Mouse (Mus musculus) forebrain, embryonic 14.5 days (tissue): ENCODE data around the gene Mrps2. TPM values are rescaled to one million over a fixed set of nuclear protein-coding genes. Genes with fewer than 3 reads are reported as not detected.

ENCODE experiments used
- ATAC-seq: fragments of 200-750 bp; cut with Nextera tagmentation; 2 replicates; pipeline ENCODE4 v1.8.0; 2017; ENCODE audit warnings: mild to moderate bottlenecking, moderate library complexity
- DNase-seq: peaks from one replicate; pipeline ENCODE4 v3.0.0-alpha.2; 2015; ENCODE audit warnings: low spot score
- H3K27ac ChIP-seq: fragments of 300-500 bp; sonication (generic); 2 replicates; pipeline ENCODE4 v1.5.1; 2014; ENCODE audit warnings: low read depth, mild to moderate bottlenecking, control low read depth, low read length, moderate library complexity
- H3K27me3 ChIP-seq: fragments of 300-500 bp; sonication (generic); replicated peaks from 2 replicates; pipeline ENCODE4 v1.6.1; 2014; ENCODE audit warnings: low read length, control low read depth, mixed read lengths; ENCODE audit not compliant: control insufficient read depth, insufficient read depth
- H3K36me3 ChIP-seq: fragments of 300-500 bp; sonication (generic); 2 replicates; pipeline ENCODE4 v1.6.1; 2014; ENCODE audit warnings: low read length, control low read depth; ENCODE audit not compliant: control insufficient read depth, insufficient read depth
- H3K4me1 ChIP-seq: fragments of 300-500 bp; sonication (generic); 2 replicates; pipeline ENCODE4 v1.6.1; 2014; ENCODE audit warnings: antibody characterized with exemption, low read length, control low read depth; ENCODE audit not compliant: control insufficient read depth, insufficient read depth
- H3K4me2 ChIP-seq: fragments of 300-500 bp; sonication (generic); 2 replicates; pipeline ENCODE4 v1.6.1; 2014; ENCODE audit warnings: mild to moderate bottlenecking, control low read depth, low read length
- H3K4me3 ChIP-seq: fragments of 300-500 bp; sonication (generic); 2 replicates; pipeline ENCODE4 v1.5.1; 2014; ENCODE audit warnings: low read depth, low read length, control low read depth
- H3K9ac ChIP-seq: fragments of 300-500 bp; sonication (generic); 2 replicates; pipeline ENCODE4 v1.6.1; 2014; ENCODE audit warnings: mild to moderate bottlenecking, low read length, control low read depth, moderate library complexity
- H3K9me3 ChIP-seq: fragments of 300-500 bp; sonication (generic); replicated peaks from 2 replicates; pipeline ENCODE4 v1.6.1; 2016; ENCODE audit warnings: low read length, control low read depth, mixed read lengths; ENCODE audit not compliant: control insufficient read depth
- WGBS: fragments of 180-500 bp; shearing (Covaris S2); extraction: QIAGEN DNeasy Blood & Tissue Kit; methylation state at CpG from one replicate; pipeline ENCODE4 v1.1.7; 2014; 5-methylcytosine and 5-hydroxymethylcytosine counted together
- polyA plus RNA-seq: library from polyadenylated mRNA; unstranded; fragments of >200 nt; fragmentation: Nextera tagmentation; extraction: Ambion mirVana; gene quantifications from 2 replicates; pipeline ENCODE4 v1.2.1, GENCODE M21; 2014

The Mrps2 gene
- polyA plus RNA-seq = 55.0 and 59.2 TPM in 2 replicates

- H3K9ac ChIP-seq = peak within 1 kb of the TSS; percentile 94
- H3K4me1 ChIP-seq = peaks cover 15% of the 10 kb centered on the region; the same call in 1 of the 2 replicates
- H3K27ac ChIP-seq = no peak within 1 kb of the TSS
- peak within 1 kb of the TSS; percentile 91 for H3K4me3 ChIP-seq
- peak; percentile 92 for DNase-seq
- peak; percentile 95 for ATAC-seq
- 0 out of 2 replicates have a peak, but pooled peaks cover 5% of the 10 kb centered on the region for H3K27me3 ChIP-seq
- peak within 1 kb of the TSS; percentile 68 for H3K4me2 ChIP-seq
- WGBS = under 1% methylated on average over 49 of the region's 52 CpGs
- H3K9me3 ChIP-seq = no peaks in the 10 kb centered on the region
- peaks cover 32% of the 10 kb centered on the region for H3K36me3 ChIP-seq
Measured at GRCm38 (mm10) chr2:28467860-28468485, at the start of gene Mrps2. Gene Mrps2, plus strand, starts transcription at chr2:28468066.

DNA sequence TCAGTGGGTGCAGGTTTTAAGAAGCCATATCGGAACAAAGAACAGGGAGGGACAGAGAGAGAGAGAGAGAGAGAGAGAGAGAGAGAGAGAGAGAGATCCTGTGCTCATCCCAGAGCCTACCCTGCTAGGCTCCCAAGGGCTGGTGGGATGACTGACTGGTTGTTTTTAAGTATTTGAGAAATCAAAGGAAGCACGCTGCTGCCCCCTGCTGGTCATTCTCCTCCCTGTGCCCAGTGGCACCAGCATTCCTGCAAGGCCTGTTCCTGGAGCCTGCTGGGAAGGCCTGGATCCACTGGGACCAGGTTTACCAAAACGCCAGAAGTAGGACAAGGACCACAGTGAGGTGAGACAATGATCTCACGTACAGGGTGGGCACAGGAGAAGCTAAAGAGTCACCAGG lies 48.0 kb upstream of the Mrps2 start:
- peak; percentile 95 for DNase-seq
- Histone ChIP-seq H3K27ac (no peak overlapping the region), H3K27me3 (no peaks in the 10 kb centered on the region), H3K4me1 (peaks cover 12% of the 10 kb centered on the region), H3K9me3 (no peaks in the 10 kb centered on the region), H3K4me2 (no peak overlapping the region), H3K9ac (no peak overlapping the region), H3K36me3 (no peaks in the 10 kb centered on the region), H3K4me3 (no peak overlapping the region)
- peak; percentile 66 for ATAC-seq
- WGBS = 22% methylated on average over 4 of the region's 4 CpGs

GRCm38 (mm10) chr2:28423167-28423566 lies 44.7 kb upstream of the Mrps2 start:
- Histone ChIP-seq H3K9me3 (no peaks in the 10 kb centered on the region), H3K36me3 (no peaks in the 10 kb centered on the region), H3K9ac (no peak overlapping the region), H3K4me1 (no peaks in the 10 kb centered on the region), H3K27ac (no peak overlapping the region), H3K27me3 (no peaks in the 10 kb centered on the region), H3K4me2 (no peak overlapping the region), H3K4me3 (no peak overlapping the region)
- 32% methylated on average over 3 of the region's 3 CpGs for WGBS
- DNase-seq (peak; percentile 55), ATAC-seq (no peak)

DNA sequence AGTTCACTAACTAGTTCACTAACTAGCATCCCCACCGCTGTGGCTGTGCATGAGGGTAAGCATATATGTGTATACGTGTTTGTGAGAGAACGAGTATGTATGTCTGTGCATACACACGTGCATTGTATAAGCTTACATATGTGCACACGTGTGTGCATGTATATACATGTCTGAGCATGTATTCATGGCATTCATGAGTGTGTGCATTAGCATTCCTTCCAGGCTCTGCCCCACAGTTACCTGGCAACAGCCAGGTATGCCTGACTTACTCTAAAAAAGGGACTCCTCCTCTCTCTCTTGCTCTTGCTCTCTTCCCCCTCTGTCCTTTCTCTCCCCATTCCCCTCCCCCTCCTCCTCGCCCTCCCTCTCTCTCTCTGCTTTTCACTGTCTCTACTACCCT lies 40.6 kb upstream of the Mrps2 start:
- WGBS = 84% methylated on average over 6 of the region's 6 CpGs
- ATAC-seq = no peak
- H3K27ac ChIP-seq = no peak overlapping the region

GRCm38 (mm10) chr2:28430846-28431245 lies 37.0 kb upstream of the Mrps2 start:
- 68% methylated on average over 6 of the region's 6 CpGs for WGBS
- H3K4me2 ChIP-seq = no peak overlapping the region

More for the DNA sequence above, 40.6 kb upstream of the Mrps2 start:
- H3K9ac ChIP-seq = no peak overlapping the region
- H3K36me3 ChIP-seq = no peaks in the 10 kb centered on the region
- no peak for DNase-seq
- H3K9me3 ChIP-seq = no peaks in the 10 kb centered on the region
- H3K27me3 ChIP-seq = no peaks in the 10 kb centered on the region
- H3K4me2 ChIP-seq = no peak overlapping the region
- no peaks in the 10 kb centered on the region for H3K4me1 ChIP-seq
- no peak overlapping the region for H3K4me3 ChIP-seq

GRCm38 (mm10) chr2:28432811-28433210 lies 35.1 kb upstream of the Mrps2 start:
- no peaks in the 10 kb centered on the region for H3K36me3 ChIP-seq
- ATAC-seq (no peak), DNase-seq (no peak)
- H3K4me2 ChIP-seq = no peak overlapping the region
- no peak overlapping the region for H3K4me3 ChIP-seq
- H3K9me3 ChIP-seq = no peaks in the 10 kb centered on the region
- H3K4me1 ChIP-seq = no peaks in the 10 kb centered on the region
- no peak overlapping the region for H3K27ac ChIP-seq
- no peak overlapping the region for H3K9ac ChIP-seq
- no peaks in the 10 kb centered on the region for H3K27me3 ChIP-seq
- 22% methylated on average over 1 of the region's 1 CpGs for WGBS

More at GRCm38 (mm10) chr2:28430846-28431245, 37.0 kb upstream of the Mrps2 start:
- Histone ChIP-seq H3K27me3 (no peaks in the 10 kb centered on the region), H3K36me3 (no peaks in the 10 kb centered on the region), H3K27ac (no peak overlapping the region), H3K9me3 (no peaks in the 10 kb centered on the region), H3K4me3 (no peak overlapping the region), H3K9ac (no peak overlapping the region), H3K4me1 (no peaks in the 10 kb centered on the region)
- ATAC-seq (no peak), DNase-seq (no peak)

GRCm38 (mm10) chr2:28433512-28433911 lies 34.4 kb upstream of the Mrps2 start:
- WGBS = 20% methylated on average over 1 of the region's 2 CpGs
- Histone ChIP-seq H3K4me1 (no peaks in the 10 kb centered on the region), H3K9ac (no peak overlapping the region), H3K4me3 (no peak overlapping the region), H3K36me3 (no peaks in the 10 kb centered on the region), H3K27me3 (no peaks in the 10 kb centered on the region), H3K27ac (no peak overlapping the region), H3K9me3 (no peaks in the 10 kb centered on the region), H3K4me2 (no peak overlapping the region)
- no peak for ATAC-seq
- no peak for DNase-seq

DNA sequence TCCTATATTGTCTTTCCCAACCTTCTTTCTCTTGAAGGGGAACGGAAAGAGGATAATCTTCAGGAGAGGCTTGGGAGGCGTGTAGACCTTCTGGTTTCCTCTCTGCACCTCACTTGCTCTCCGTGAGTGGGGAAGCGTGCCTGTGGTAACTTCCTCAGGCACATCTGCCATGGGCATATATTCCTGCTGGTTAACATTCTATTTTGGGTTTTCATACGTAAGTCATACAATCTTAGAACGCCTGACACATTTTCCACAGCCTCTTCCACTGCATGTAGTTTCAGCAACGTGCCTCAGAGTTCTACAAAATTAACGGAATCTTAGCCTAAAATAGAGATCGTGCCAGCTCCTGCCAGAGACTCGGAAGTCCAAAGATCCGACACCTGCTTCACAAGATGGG lies 32.5 kb upstream of the Mrps2 start:
- no peak overlapping the region for H3K4me3 ChIP-seq
- no peaks in the 10 kb centered on the region for H3K4me1 ChIP-seq
- H3K9me3 ChIP-seq = no peaks in the 10 kb centered on the region
- H3K27ac ChIP-seq = no peak overlapping the region
- ATAC-seq = no peak
- no peak overlapping the region for H3K9ac ChIP-seq
- no peaks in the 10 kb centered on the region for H3K27me3 ChIP-seq
- no peaks in the 10 kb centered on the region for H3K36me3 ChIP-seq
- H3K4me2 ChIP-seq = no peak overlapping the region
- WGBS = 90% methylated on average over 11 of the region's 11 CpGs
- DNase-seq = no peak

- 85% methylated on average over 6 of the region's 6 CpGs for WGBS
- Histone ChIP-seq H3K27me3 (no peaks in the 10 kb centered on the region), H3K4me2 (no peak overlapping the region), H3K4me3 (no peak overlapping the region), H3K9ac (no peak overlapping the region), H3K36me3 (no peaks in the 10 kb centered on the region), H3K9me3 (no peaks in the 10 kb centered on the region), H3K27ac (no peak overlapping the region), H3K4me1 (peaks cover 1% of the 10 kb centered on the region; the same call in 1 of the 2 replicates)
- DNase-seq (no peak), ATAC-seq (no peak)
Measured at GRCm38 (mm10) chr2:28440842-28441241, 27.0 kb upstream of the Mrps2 start.
